Mouse (Mus musculus): ENCODE measurements at regions not wholly inside any gene's neighbourhood (a gene's known extent, or its start where the extent isn't known, plus 50 kb on each side); places are given as distances from the start of the nearest gene placed in this dataset.

DNA sequence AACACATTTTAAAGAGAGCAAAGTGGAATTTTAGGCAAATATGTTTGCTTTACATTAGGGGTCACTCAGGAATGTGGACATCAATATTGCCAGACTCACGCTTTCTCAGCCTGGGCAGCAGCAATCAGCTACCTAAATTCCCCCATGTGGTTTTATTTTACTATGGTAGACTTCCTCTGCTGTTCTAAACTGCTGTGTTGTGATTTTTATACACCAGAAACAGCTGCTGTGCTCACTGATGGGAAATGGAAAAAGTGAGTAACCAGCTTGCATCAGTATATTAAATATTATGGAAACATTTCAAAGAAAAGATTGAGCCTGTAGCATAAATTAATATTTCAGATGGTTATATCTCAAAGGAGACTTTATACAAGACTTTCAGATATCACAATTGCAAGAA, 945.3 kb upstream of the B3galt2 start:
- TF ChIP-seq CTCF (IDR thresholded peaks at IDR 0.05; ENCODE audit: low read depth) (no peak), EP300 (IDR thresholded peaks at IDR 0.05; ENCODE audit: low read depth) (no peak)
